In genomic region chr7:30635752-30636151, GRCm38 (mm10) we compare ENCODE assay signal across 12 mouse cellular contexts. TPM values are rescaled to one million over a fixed set of nuclear protein-coding genes. Genes with fewer than 3 reads are reported as not detected.
DNase-seq lines count a peak whose midpoint lies in the region; ATAC-seq and TF ChIP-seq lines count a peak whose summit lies in the region.
"Had no signal": no experiment of that assay in that cellular context is flagged by ENCODE, and none has a peak within 500 bp of the region (broad histone marks: within the 10 kb centered on the region; RNA-seq: fewer than 3 reads in every experiment).

Gene Etv2, minus strand, starts transcription at chr7:30635852.

- no peak for TF ChIP-seq POLR2A in testis, adult 2 months (IDR thresholded peaks at IDR 0.05; ENCODE audit: control insufficient read depth, low read depth, low read length)
- TF ChIP-seq POLR2A in cerebellum, adult 2 months (IDR thresholded peaks at IDR 0.05; ENCODE audit: borderline replicate concordance, insufficient read depth, low read length) = no peak

- H3K9ac ChIP-seq in forebrain, postnatal 0 days = no peak within 1 kb of the TSS
- H3K9ac ChIP-seq in liver, embryonic 15.5 days = no peak within 1 kb of the TSS

- 8% methylated on average over 5 of the region's 5 CpGs for WGBS in forebrain, embryonic 10.5 days
- WGBS in forebrain, postnatal 0 days = 8% methylated on average over 5 of the region's 5 CpGs
- WGBS in liver, embryonic 15.5 days (ENCODE audit: insufficient replicate concordance) = 3% methylated on average over 5 of the region's 5 CpGs
- WGBS in cerebellum, adult 2 months = 2% methylated on average over 5 of the region's 5 CpGs

- peaks cover 11% of the 10 kb centered on the region for H3K36me3 ChIP-seq in forebrain, embryonic 10.5 days (replicated peaks)
- H3K36me3 ChIP-seq in forebrain, postnatal 0 days (ENCODE audit: insufficient read depth) = peaks cover 11% of the 10 kb centered on the region
- no peaks in the 10 kb centered on the region for H3K36me3 ChIP-seq in testis, adult 2 months (ENCODE audit: control insufficient read depth, insufficient read depth, low read length)
- H3K36me3 ChIP-seq in liver, embryonic 15.5 days (replicated peaks) = peaks cover 5% of the 10 kb centered on the region

- H3K27me3 ChIP-seq in forebrain, embryonic 10.5 days (ENCODE audit: poor library complexity, severe bottlenecking) = peaks cover 61% of the 10 kb centered on the region
- peaks cover 54% of the 10 kb centered on the region for H3K27me3 ChIP-seq in forebrain, postnatal 0 days (ENCODE audit: insufficient read depth, low read length)
- no peaks in the 10 kb centered on the region for H3K27me3 ChIP-seq in testis, adult 2 months (ENCODE audit: control insufficient read depth, insufficient read depth, low read length)
- peaks cover 78% of the 10 kb centered on the region for H3K27me3 ChIP-seq in liver, embryonic 15.5 days
- H3K27me3 ChIP-seq in cerebellum, adult 2 months (ENCODE audit: control insufficient read depth, insufficient read depth, low read length) = peaks cover 6% of the 10 kb centered on the region; the same call in 1 of the 2 replicates

- ATAC-seq in forebrain, postnatal 0 days = no peak
- ATAC-seq in liver, embryonic 15.5 days (ENCODE audit: insufficient read depth) = no peak
- ATAC-seq in frontal cortex, adult (ENCODE audit: low TSS enrichment) = no peak

- H3K4me2 ChIP-seq in forebrain, postnatal 0 days (ENCODE audit: low read depth) = no peak within 1 kb of the TSS
- H3K4me2 ChIP-seq in liver, embryonic 15.5 days = peak within 1 kb of the TSS; percentile 51

- H3K27ac ChIP-seq in forebrain, embryonic 10.5 days = 0 out of 2 replicates have a peak within 1 kb of the TSS, but pooled peaks have one; percentile 15
- H3K27ac ChIP-seq in forebrain, postnatal 0 days (ENCODE audit: low read depth, low read length) = no peak within 1 kb of the TSS
- no peak within 1 kb of the TSS for H3K27ac ChIP-seq in testis, adult 2 months (ENCODE audit: control insufficient read depth, insufficient read depth, low read depth, low read length)
- no peak within 1 kb of the TSS for H3K27ac ChIP-seq in liver, embryonic 15.5 days (replicated peaks)
- no peak within 1 kb of the TSS for H3K27ac ChIP-seq in cerebellum, adult 2 months (ENCODE audit: insufficient read depth, low read length)

- H3K4me1 ChIP-seq in forebrain, embryonic 10.5 days = peaks cover 37% of the 10 kb centered on the region
- H3K4me1 ChIP-seq in forebrain, postnatal 0 days (ENCODE audit: insufficient read depth) = no peaks in the 10 kb centered on the region
- peaks cover 13% of the 10 kb centered on the region for H3K4me1 ChIP-seq in testis, adult 2 months (ENCODE audit: control insufficient read depth, insufficient read depth, low read length)
- H3K4me1 ChIP-seq in liver, embryonic 15.5 days (replicated peaks) = peaks cover 13% of the 10 kb centered on the region
- no peaks in the 10 kb centered on the region for H3K4me1 ChIP-seq in cerebellum, adult 2 months (ENCODE audit: control insufficient read depth, insufficient read depth, low read length)

- peak within 1 kb of the TSS; percentile 42 for H3K4me3 ChIP-seq in forebrain, embryonic 10.5 days
- H3K4me3 ChIP-seq in forebrain, postnatal 0 days (ENCODE audit: low read depth, low read length) = no peak within 1 kb of the TSS
- peak within 1 kb of the TSS; percentile 82 for H3K4me3 ChIP-seq in testis, adult 2 months (ENCODE audit: control insufficient read depth, low read depth, low read length)
- no peak within 1 kb of the TSS; the same call in 1 of the 2 replicates for H3K4me3 ChIP-seq in liver, embryonic 15.5 days (replicated peaks)
- no peak within 1 kb of the TSS for H3K4me3 ChIP-seq in cerebellum, adult 2 months (replicated peaks; ENCODE audit: insufficient read depth, low read depth, low read length)

- H3K9me3 ChIP-seq in forebrain, embryonic 10.5 days = no peaks in the 10 kb centered on the region
- no peaks in the 10 kb centered on the region for H3K9me3 ChIP-seq in forebrain, postnatal 0 days (ENCODE audit: low read length)
- H3K9me3 ChIP-seq in liver, embryonic 15.5 days (replicated peaks) = no peaks in the 10 kb centered on the region

- no peak for DNase-seq in forebrain, embryonic 10.5 days (ENCODE audit: extremely low spot score, low spot score)
- no peak for DNase-seq in forebrain, postnatal 0 days
- no peak for DNase-seq in testis, postnatal 10 days (ENCODE audit: low spot score)
- no peak for DNase-seq in cerebellum, adult 2 months
- no peak for DNase-seq in urinary bladder, adult 18-20 months (ENCODE audit: low spot score in 2 of 2)
- DNase-seq: cerebellum, postnatal 25 days; gastrocnemius, postnatal 14 days had no signal

- TF ChIP-seq CTCF in forebrain, postnatal 0 days (IDR thresholded peaks at IDR 0.05; ENCODE audit: low read depth) = no peak
- no peak for TF ChIP-seq CTCF in testis, adult 2 months (IDR thresholded peaks at IDR 0.05; ENCODE audit: control insufficient read depth, insufficient read depth, insufficient replicate concordance, low read depth, low read length)
- no peak for TF ChIP-seq CTCF in cerebellum, adult 2 months (IDR thresholded peaks at IDR 0.05; ENCODE audit: borderline replicate concordance, insufficient read depth, low read depth, low read length)

RNA-seq across cellular contexts. Expression of gene Etv2, which starts in this region (rescaled TPM):
- 0.30 TPM in 1 of 2 replicates, not detected in the other for polyA plus RNA-seq in forebrain, embryonic 10.5 days (2016; fragmentation: Nextera tagmentation; extraction: Ambion mirVana)
- total RNA-seq in forebrain, postnatal 0 days (2014; rRNA removed) = not detected in 2 replicates
- polyA plus RNA-seq in forebrain, postnatal 0 days (2015; fragmentation: Nextera tagmentation; extraction: Ambion mirVana) = not detected in 2 replicates
- 7.9 and 8.4 TPM in 2 replicates for polyA plus RNA-seq in testis, adult 2 months (2012; rRNA removed)
- polyA plus RNA-seq in liver, embryonic 15.5 days (2015; fragmentation: Nextera tagmentation; extraction: Ambion mirVana) = not detected in 2 replicates
- not detected in 2 replicates for polyA plus RNA-seq in cerebellum, adult 2 months (2012; rRNA removed)
- total RNA-seq: gastrocnemius, postnatal 14 days; left cerebral cortex, adult 8-10 months; neutrophil, adult 5-6 weeks had no signal

Comparison
In these comparisons a context has a peak if more than half of its experiments do, and no peak if none do; other contexts are left out.
1. H3K4me3 ChIP-seq: peak in forebrain, embryonic 10.5 days (single experiment) and testis, adult 2 months (single experiment); none in forebrain, postnatal 0 days (single experiment), liver, embryonic 15.5 days (single experiment) and cerebellum, adult 2 months (single experiment).